Mouse (Mus musculus): ENCODE measurements around the gene Cdcp1.

Gene Cdcp1

GRCm38 (mm10) chr9:123148430-123148829 is 67.4 kb downstream of the Cdcp1 start:
- no peak for DNase-seq

- no peak for DNase-seq
These were observed 75.8 kb downstream of the Cdcp1 start for GRCm38 (mm10) chr9:123139887-123140614.

- DNase-seq = no peak
These were observed 76.9 kb downstream of the Cdcp1 start for GRCm38 (mm10) chr9:123138891-123139474.

- no peak for DNase-seq
These were observed 78.7 kb downstream of the Cdcp1 start for GRCm38 (mm10) chr9:123136953-123137682.

GRCm38 (mm10) chr9:123132994-123133393 is 82.8 kb downstream of the Cdcp1 start:
- no peak for DNase-seq

- DNase-seq = no peak
These were observed 88.2 kb downstream of the Cdcp1 start for GRCm38 (mm10) chr9:123127663-123128062.

- no peak for DNase-seq
These were observed 91.3 kb downstream of the Cdcp1 start for GRCm38 (mm10) chr9:123124413-123124981.

GRCm38 (mm10) chr9:123123571-123124412 is 92.0 kb downstream of the Cdcp1 start:
- DNase-seq = peak; percentile 26 to 27

- no peak for DNase-seq
These were observed 92.8 kb downstream of the Cdcp1 start for GRCm38 (mm10) chr9:123123017-123123416.

Measured in cerebellum, postnatal 14 days (tissue).